Mouse (Mus musculus): Measurements from ENCODE around the gene Frmd6.

DNA sequence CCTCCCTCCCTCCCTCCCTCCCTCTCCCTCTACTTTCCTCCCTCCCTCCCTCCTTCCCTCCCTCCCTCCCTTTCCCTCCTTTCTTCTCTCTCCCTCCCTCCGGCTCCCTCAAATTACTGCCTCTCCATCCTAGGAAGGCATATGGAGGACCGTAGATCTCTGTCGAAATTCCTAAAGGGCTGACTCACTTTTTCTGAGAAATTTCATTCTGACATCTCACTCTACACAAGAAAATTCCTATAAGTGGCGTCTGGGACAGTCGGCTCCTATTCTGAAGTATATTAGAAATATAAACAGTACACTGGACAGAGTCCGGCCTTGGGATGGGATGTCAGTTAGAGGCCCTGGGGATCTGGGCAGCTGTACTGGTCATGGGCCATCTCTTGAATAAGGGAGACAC, 59.7 kb downstream of the Frmd6 start:
- TF ChIP-seq CTCF (IDR thresholded peaks at IDR 0.05; ENCODE audit: insufficient read depth, low read length): no peak
- TF ChIP-seq POLR2A (IDR thresholded peaks at IDR 0.05; ENCODE audit: borderline replicate concordance, extremely low read depth, low read depth, low read length): no peak

Data from lung, adult 2 months (tissue).